Mouse (Mus musculus) lung, embryonic 15.5 days (tissue): Measurements from ENCODE around the gene Trub1. TPM values are rescaled to one million over a fixed set of nuclear protein-coding genes. Genes with fewer than 3 reads are reported as not detected.

Source experiments
- ATAC-seq: fragments of 200-750 bp; cut with Nextera tagmentation; 2 replicates; pipeline ENCODE4 v1.8.0; 2017; ENCODE audit warnings: moderate number of reproducible peaks, borderline replicate concordance; ENCODE audit not compliant: low FRiP score, low TSS enrichment; ENCODE audit errors: extremely low read depth
- H3K27ac ChIP-seq: fragments of 300-500 bp; sonication (generic); 2 replicates; pipeline ENCODE4 v1.5.1; 2015; ENCODE audit warnings: moderate library complexity, mild to moderate bottlenecking, inconsistent platforms
- H3K27me3 ChIP-seq: fragments of 300-500 bp; sonication (generic); 2 replicates; pipeline ENCODE4 v1.6.1; 2015; ENCODE audit warnings: inconsistent platforms
- H3K36me3 ChIP-seq: fragments of 300-500 bp; sonication (generic); 2 replicates; pipeline ENCODE4 v1.6.1; 2015; ENCODE audit warnings: inconsistent platforms
- H3K4me1 ChIP-seq: fragments of 300-500 bp; sonication (generic); 2 replicates; pipeline ENCODE4 v1.6.1; 2015; ENCODE audit warnings: inconsistent platforms
- H3K4me2 ChIP-seq: fragments of 300-500 bp; sonication (generic); 2 replicates; pipeline ENCODE4 v1.6.1; 2015; ENCODE audit warnings: inconsistent platforms, mild to moderate bottlenecking, moderate library complexity
- H3K4me3 ChIP-seq: fragments of 300-500 bp; sonication (generic); 2 replicates; pipeline ENCODE4 v1.5.1; 2015; ENCODE audit warnings: mild to moderate bottlenecking, inconsistent platforms
- H3K9ac ChIP-seq: fragments of 300-500 bp; sonication (generic); 2 replicates; pipeline ENCODE4 v1.6.1; 2015; ENCODE audit warnings: inconsistent platforms
- H3K9me3 ChIP-seq: fragments of 300-500 bp; sonication (generic); 2 replicates; pipeline ENCODE4 v1.6.1; 2016; ENCODE audit warnings: inconsistent platforms
- WGBS: fragments of 180-500 bp; shearing (Covaris S2); methylation state at CpG from one replicate; pipeline ENCODE4 v1.1.7; 2015; 5-methylcytosine and 5-hydroxymethylcytosine counted together
- polyA plus RNA-seq: library from polyadenylated mRNA; unstranded; fragments of >200 nt; fragmentation: Nextera tagmentation; extraction: Ambion mirVana; gene quantifications from 2 replicates; pipeline ENCODE4 v1.2.1, GENCODE M21; 2015

Gene Trub1
- polyA plus RNA-seq, 1 experiment from 2014 or later: 24.3 TPM

GRCm38 (mm10) chr19:57425296-57425695 is 27.4 kb upstream of the Trub1 start:
- no peak for ATAC-seq
- 93% methylated on average over 15 of the region's 15 CpGs for WGBS

GRCm38 (mm10) chr19:57426841-57427240 is 25.9 kb upstream of the Trub1 start:
- H3K4me2 ChIP-seq: no peak overlapping the region
- peaks cover 6% of the 10 kb centered on the region for H3K4me1 ChIP-seq
- no peak for ATAC-seq
- no peak overlapping the region for H3K4me3 ChIP-seq
- no peaks in the 10 kb centered on the region for H3K36me3 ChIP-seq
- no peak overlapping the region for H3K27ac ChIP-seq
- no peaks in the 10 kb centered on the region for H3K9me3 ChIP-seq
- WGBS: 88% methylated on average over 8 of the region's 8 CpGs
- no peak overlapping the region for H3K9ac ChIP-seq
- H3K27me3 ChIP-seq: no peaks in the 10 kb centered on the region

More at GRCm38 (mm10) chr19:57425296-57425695, 27.4 kb upstream of the Trub1 start:
- H3K9ac ChIP-seq: no peak overlapping the region
- H3K27me3 ChIP-seq: no peaks in the 10 kb centered on the region
- peaks cover 6% of the 10 kb centered on the region for H3K4me1 ChIP-seq
- no peak overlapping the region for H3K4me2 ChIP-seq
- H3K27ac ChIP-seq: no peak overlapping the region
- no peaks in the 10 kb centered on the region for H3K9me3 ChIP-seq
- H3K4me3 ChIP-seq: no peak overlapping the region
- no peaks in the 10 kb centered on the region for H3K36me3 ChIP-seq

- no peaks in the 10 kb centered on the region for H3K9me3 ChIP-seq
- no peak for ATAC-seq
- H3K9ac ChIP-seq: no peak overlapping the region
- H3K4me3 ChIP-seq: no peak overlapping the region
- 75% methylated on average over 14 of the region's 14 CpGs for WGBS
- H3K4me1 ChIP-seq: peaks cover 4% of the 10 kb centered on the region
- H3K27me3 ChIP-seq: no peaks in the 10 kb centered on the region
- H3K4me2 ChIP-seq: no peak overlapping the region
- no peak overlapping the region for H3K27ac ChIP-seq
- no peaks in the 10 kb centered on the region for H3K36me3 ChIP-seq
These were observed 24.8 kb upstream of the Trub1 start for GRCm38 (mm10) chr19:57427756-57428438.

- Histone ChIP-seq H3K4me1 (no peaks in the 10 kb centered on the region), H3K4me3 (no peak overlapping the region), H3K27ac (no peak overlapping the region), H3K4me2 (no peak overlapping the region), H3K9ac (no peak overlapping the region), H3K9me3 (no peaks in the 10 kb centered on the region), H3K27me3 (no peaks in the 10 kb centered on the region), H3K36me3 (no peaks in the 10 kb centered on the region)
- no peak for ATAC-seq
- 86% methylated on average over 3 of the region's 3 CpGs for WGBS
These were observed 24.1 kb upstream of the Trub1 start for GRCm38 (mm10) chr19:57428641-57429040.

GRCm38 (mm10) chr19:57429926-57430325 is 22.8 kb upstream of the Trub1 start:
- Histone ChIP-seq H3K4me3 (no peak overlapping the region), H3K27ac (no peak overlapping the region), H3K4me2 (no peak overlapping the region), H3K9ac (no peak overlapping the region), H3K9me3 (no peaks in the 10 kb centered on the region), H3K27me3 (no peaks in the 10 kb centered on the region), H3K4me1 (no peaks in the 10 kb centered on the region), H3K36me3 (no peaks in the 10 kb centered on the region)
- ATAC-seq: no peak
- WGBS: 61% methylated on average over 6 of the region's 6 CpGs

GRCm38 (mm10) chr19:57431476-57431875 is 21.2 kb upstream of the Trub1 start:
- Histone ChIP-seq H3K4me1 (peaks cover 4% of the 10 kb centered on the region; the same call in 1 of the 2 replicates), H3K9ac (no peak overlapping the region), H3K27me3 (no peaks in the 10 kb centered on the region), H3K36me3 (no peaks in the 10 kb centered on the region), H3K9me3 (no peaks in the 10 kb centered on the region), H3K4me2 (no peak overlapping the region), H3K4me3 (no peak overlapping the region), H3K27ac (no peak overlapping the region)
- 56% methylated on average over 6 of the region's 6 CpGs for WGBS
- ATAC-seq: no peak

GRCm38 (mm10) chr19:57434024-57434423 is 18.7 kb upstream of the Trub1 start:
- WGBS: 71% methylated on average over 6 of the region's 6 CpGs
- Histone ChIP-seq H3K9ac (no peak overlapping the region), H3K4me2 (no peak overlapping the region), H3K4me3 (no peak overlapping the region), H3K36me3 (no peaks in the 10 kb centered on the region), H3K27me3 (no peaks in the 10 kb centered on the region), H3K9me3 (no peaks in the 10 kb centered on the region), H3K4me1 (peaks cover 7% of the 10 kb centered on the region; the same call in 1 of the 2 replicates), H3K27ac (no peak overlapping the region)
- no peak for ATAC-seq

GRCm38 (mm10) chr19:57436586-57437021 is 16.1 kb upstream of the Trub1 start:
- Histone ChIP-seq H3K4me3 (no peak overlapping the region), H3K9me3 (no peaks in the 10 kb centered on the region), H3K4me2 (no peak overlapping the region), H3K27ac (peak overlapping the region; percentile 63), H3K36me3 (no peaks in the 10 kb centered on the region), H3K9ac (no peak overlapping the region), H3K4me1 (peaks cover 17% of the 10 kb centered on the region), H3K27me3 (no peaks in the 10 kb centered on the region)
- ATAC-seq: peak; percentile 84
- 40% methylated on average over 10 of the region's 10 CpGs for WGBS

GRCm38 (mm10) chr19:57437042-57437441 is 15.7 kb upstream of the Trub1 start:
- Histone ChIP-seq H3K9ac (no peak overlapping the region), H3K9me3 (no peaks in the 10 kb centered on the region), H3K4me2 (no peak overlapping the region), H3K36me3 (no peaks in the 10 kb centered on the region), H3K27me3 (no peaks in the 10 kb centered on the region), H3K4me1 (peaks cover 20% of the 10 kb centered on the region), H3K27ac (no peak overlapping the region), H3K4me3 (no peak overlapping the region)
- ATAC-seq: peak; percentile 64; the same call in 1 of the 2 replicates
- WGBS: 41% methylated on average over 7 of the region's 7 CpGs

GRCm38 (mm10) chr19:57439296-57439695 is 13.4 kb upstream of the Trub1 start:
- Histone ChIP-seq H3K27me3 (no peaks in the 10 kb centered on the region), H3K36me3 (no peaks in the 10 kb centered on the region), H3K4me1 (peaks cover 20% of the 10 kb centered on the region), H3K4me3 (no peak overlapping the region), H3K4me2 (no peak overlapping the region), H3K27ac (no peak overlapping the region), H3K9ac (no peak overlapping the region), H3K9me3 (no peaks in the 10 kb centered on the region)
- ATAC-seq: no peak
- WGBS: 94% methylated on average over 5 of the region's 5 CpGs

- WGBS: 11% methylated on average over 7 of the region's 7 CpGs
- no peaks in the 10 kb centered on the region for H3K27me3 ChIP-seq
- H3K27ac ChIP-seq: no peak overlapping the region
- H3K9ac ChIP-seq: no peak overlapping the region
- H3K36me3 ChIP-seq: no peaks in the 10 kb centered on the region
- no peak overlapping the region for H3K4me3 ChIP-seq
- H3K4me2 ChIP-seq: peak overlapping the region; percentile 2; the same call in 1 of the 2 replicates
- ATAC-seq: no peak; the same call in 1 of the 2 replicates
- H3K9me3 ChIP-seq: no peaks in the 10 kb centered on the region
- H3K4me1 ChIP-seq: peaks cover 25% of the 10 kb centered on the region
These were observed 11.2 kb upstream of the Trub1 start for GRCm38 (mm10) chr19:57441501-57441900.

GRCm38 (mm10) chr19:57442936-57443657 is 9.6 kb upstream of the Trub1 start:
- WGBS: 40% methylated on average over 8 of the region's 8 CpGs
- Histone ChIP-seq H3K27me3 (no peaks in the 10 kb centered on the region), H3K4me3 (no peak overlapping the region), H3K27ac (0 out of 2 replicates have a peak overlapping the region, but pooled peaks have one; percentile 33), H3K9me3 (no peaks in the 10 kb centered on the region), H3K9ac (no peak overlapping the region), H3K4me2 (no peak overlapping the region), H3K36me3 (no peaks in the 10 kb centered on the region), H3K4me1 (peaks cover 23% of the 10 kb centered on the region)
- peak; percentile 71 for ATAC-seq
